In genomic region chr13:38917556-38917955, GRCm38 (mm10) we compare ENCODE assay signal across 28 mouse cellular contexts.
"Had no signal": no experiment of that assay in that cellular context is flagged by ENCODE, and none has a peak within 500 bp of the region (broad histone marks: within the 10 kb centered on the region; RNA-seq: fewer than 3 reads in every experiment).

No protein-coding gene starts in this region.

- H3K27ac ChIP-seq: gastrocnemius, adult 2 months; heart, embryonic 10.5 days; hindbrain, embryonic 10.5 days; hindbrain, embryonic 12.5 days; hindbrain, embryonic 14.5 days; intestine, embryonic 15.5 days; layer of hippocampus, adult 2 months; left cerebral cortex, adult 2 months; limb, embryonic 12.5 days; liver, embryonic 13.5 days; liver, embryonic 15.5 days had no signal

- H3K36me3 ChIP-seq: heart, embryonic 10.5 days; heart, embryonic 12.5 days; hindbrain, embryonic 10.5 days; hindbrain, embryonic 12.5 days; intestine, embryonic 15.5 days; limb, embryonic 12.5 days; liver, embryonic 13.5 days; liver, embryonic 15.5 days had no signal

- DNase-seq: gastrocnemius, adult 2 months; gastrocnemius, postnatal 10 days; gastrocnemius, postnatal 25 days; heart, adult 18-20 months; heart, postnatal 10 days; heart, postnatal 4 days; kidney, adult 18-20 months; kidney, adult 8-10 months; kidney, postnatal 10 days; kidney, postnatal 25 days; kidney, postnatal 4 days; left cerebral cortex, postnatal 4 days; liver; liver, embryonic 13.5 days had no signal

- ATAC-seq: hindbrain, embryonic 16.5 days; inflammation-experienced regulatory T-cells, adult 6 months; intestine, embryonic 15.5 days; intestine, postnatal 0 days had no signal

- H3K4me3 ChIP-seq: gastrocnemius, adult 2 months; heart, embryonic 10.5 days; heart, embryonic 12.5 days; hindbrain, embryonic 10.5 days; hindbrain, embryonic 12.5 days; intestine, embryonic 15.5 days; layer of hippocampus, adult 2 months; left cerebral cortex, adult 2 months; limb, embryonic 12.5 days; liver, embryonic 13.5 days; liver, embryonic 15.5 days had no signal

- H3K9me3 ChIP-seq: heart, embryonic 10.5 days; heart, embryonic 12.5 days; hindbrain, embryonic 10.5 days; hindbrain, embryonic 12.5 days; intestine, embryonic 15.5 days; limb, embryonic 12.5 days; liver, embryonic 13.5 days; liver, embryonic 15.5 days had no signal

- H3K9ac ChIP-seq: heart, embryonic 12.5 days; hindbrain, embryonic 12.5 days; hindbrain, embryonic 14.5 days; intestine, embryonic 15.5 days; limb, embryonic 12.5 days; liver, embryonic 13.5 days; liver, embryonic 15.5 days had no signal

- H3K4me1 ChIP-seq: heart, embryonic 10.5 days; heart, embryonic 12.5 days; hindbrain, embryonic 10.5 days; hindbrain, embryonic 12.5 days; intestine, embryonic 15.5 days; liver, embryonic 13.5 days; liver, embryonic 15.5 days had no signal

- H3K4me2 ChIP-seq: heart, embryonic 12.5 days; hindbrain, embryonic 12.5 days; hindbrain, embryonic 14.5 days; intestine, embryonic 15.5 days; limb, embryonic 12.5 days; liver, embryonic 11.5 days; liver, embryonic 13.5 days; liver, embryonic 15.5 days had no signal

- H3K27me3 ChIP-seq: heart, embryonic 12.5 days; hindbrain, embryonic 12.5 days; intestine, embryonic 15.5 days; limb, embryonic 12.5 days; liver, embryonic 13.5 days; liver, embryonic 15.5 days had no signal
